Mouse (Mus musculus) stomach, embryonic 14.5 days (tissue): ENCODE measurements at regions not wholly inside any gene's neighbourhood (a gene's known extent, or its start where the extent isn't known, plus 50 kb on each side); places are given as distances from the start of the nearest gene placed in this dataset.
A peak's percentile ranks its signal among the peaks of the same experiment; 100 is the strongest.

Experiments
- ATAC-seq: fragments of 200-750 bp; cut with Nextera tagmentation; 2 replicates; pipeline ENCODE4 v1.8.0; 2017; ENCODE audit warnings: low read depth, moderate TSS enrichment; ENCODE audit not compliant: insufficient number of reproducible peaks, insufficient read depth, low FRiP score
- H3K27ac ChIP-seq: fragments of 300-500 bp; sonication (generic); 2 replicates; pipeline ENCODE4 v1.5.1; 2014; ENCODE audit warnings: mild to moderate bottlenecking, low read length, moderate library complexity, mixed read lengths
- H3K27me3 ChIP-seq: fragments of 300-500 bp; sonication (generic); 2 replicates; pipeline ENCODE4 v1.6.1; 2014; ENCODE audit warnings: low read length, control low read depth, mixed read lengths; ENCODE audit not compliant: control insufficient read depth, insufficient read depth
- H3K36me3 ChIP-seq: fragments of 300-500 bp; sonication (generic); 2 replicates; pipeline ENCODE4 v1.6.1; 2014; ENCODE audit warnings: mild to moderate bottlenecking, control low read depth, low read length, moderate library complexity, mixed read lengths; ENCODE audit not compliant: control insufficient read depth, insufficient read depth
- H3K4me1 ChIP-seq: fragments of 300-500 bp; sonication (generic); 2 replicates; pipeline ENCODE4 v1.6.1; 2014; ENCODE audit warnings: low read length, control low read depth, mixed read lengths; ENCODE audit not compliant: control insufficient read depth, insufficient read depth
- H3K4me2 ChIP-seq: fragments of 300-500 bp; sonication (generic); replicated peaks from 2 replicates; pipeline ENCODE4 v1.6.1; 2014; ENCODE audit warnings: low read depth, low read length, control low read depth
- H3K4me3 ChIP-seq: fragments of 300-500 bp; sonication (generic); 2 replicates; pipeline ENCODE4 v1.5.1; 2014; ENCODE audit warnings: low read depth, low read length, control low read depth
- H3K9ac ChIP-seq: fragments of 300-500 bp; sonication (generic); replicated peaks from 2 replicates; pipeline ENCODE4 v1.6.1; 2014; ENCODE audit warnings: low read depth, mild to moderate bottlenecking, control low read depth, low read length, moderate library complexity, mixed read lengths
- H3K9me3 ChIP-seq: fragments of 300-500 bp; sonication (generic); 2 replicates; pipeline ENCODE4 v1.6.1; 2016; ENCODE audit warnings: low read depth, low read length, control low read depth; ENCODE audit not compliant: control insufficient read depth
- WGBS: fragments of 180-500 bp; shearing (Covaris S2); extraction: QIAGEN DNeasy Blood & Tissue Kit; methylation state at CpG from one replicate; pipeline ENCODE4 v1.1.7; 2014; 5-methylcytosine and 5-hydroxymethylcytosine counted together

DNA sequence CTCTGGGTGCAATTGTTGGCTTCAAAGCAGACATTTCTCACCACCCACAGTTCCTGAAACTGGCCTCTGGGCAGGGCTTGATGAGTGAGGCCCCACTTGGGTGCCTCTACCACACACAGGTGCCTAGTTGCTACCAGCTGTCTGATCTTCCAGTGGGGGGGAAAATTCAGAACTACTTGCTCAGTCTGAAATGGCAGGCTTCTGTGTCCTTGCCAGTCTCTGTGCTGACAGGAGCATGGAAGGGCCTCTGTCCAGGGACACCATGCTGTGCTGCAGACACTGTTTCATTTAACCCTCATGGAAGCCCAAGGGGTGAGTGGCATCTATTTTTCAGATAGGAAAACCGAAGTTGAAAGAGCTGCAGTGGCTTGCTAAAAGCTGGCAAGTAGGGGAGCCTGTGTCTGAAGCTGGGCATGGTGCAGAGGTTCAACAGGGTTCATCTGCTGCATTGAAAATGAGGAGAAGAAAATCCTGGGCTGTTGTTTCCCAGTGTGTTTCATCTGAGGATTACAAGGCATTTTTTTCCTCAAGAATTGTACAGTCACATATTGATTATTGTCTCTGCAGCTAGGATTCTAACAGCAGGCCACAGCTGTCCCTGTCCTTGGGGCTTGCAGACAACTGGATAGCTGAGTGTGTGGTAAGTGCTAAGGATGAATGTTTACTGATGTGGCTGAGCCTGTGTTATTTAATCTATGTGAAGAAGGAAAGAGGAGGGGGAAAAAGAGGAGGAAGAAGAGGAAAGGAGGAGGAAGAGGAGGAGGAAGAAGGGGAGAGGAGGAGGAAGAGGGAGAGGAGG is 78.4 kb upstream of the Gadd45a start:
- H3K4me3 ChIP-seq: no peak overlapping the region
- peaks cover 3% of the 10 kb centered on the region; the same call in 1 of the 2 replicates for H3K4me1 ChIP-seq
- WGBS: 47% methylated on average over 1 of the region's 1 CpGs
- H3K27ac ChIP-seq: no peak overlapping the region
- H3K27me3 ChIP-seq: no peaks in the 10 kb centered on the region
- no peak for ATAC-seq
- no peak overlapping the region for H3K4me2 ChIP-seq
- H3K36me3 ChIP-seq: no peaks in the 10 kb centered on the region
- no peak overlapping the region for H3K9ac ChIP-seq
- no peaks in the 10 kb centered on the region for H3K9me3 ChIP-seq

DNA sequence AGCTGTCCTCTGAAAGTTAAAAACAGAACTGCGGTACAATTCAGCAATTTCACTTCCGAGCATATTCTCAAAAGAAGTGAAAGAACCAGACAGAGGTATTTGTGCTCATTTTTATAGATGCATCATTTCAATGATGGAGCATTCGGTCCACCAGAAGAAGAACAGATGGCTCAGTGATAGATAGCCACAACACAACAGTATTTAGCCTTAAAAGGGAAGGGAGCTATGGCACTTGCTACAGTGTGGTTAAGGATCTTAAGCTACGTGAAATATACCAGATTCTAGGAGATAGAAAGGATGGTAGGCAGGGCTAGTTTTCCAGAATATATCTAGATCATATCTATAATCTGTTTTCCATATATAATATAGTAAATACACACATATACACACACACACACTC is 77.5 kb upstream of the Gadd45a start:
- H3K27me3 ChIP-seq: no peaks in the 10 kb centered on the region
- no peak overlapping the region for H3K4me3 ChIP-seq
- H3K4me1 ChIP-seq: peaks cover 3% of the 10 kb centered on the region; the same call in 1 of the 2 replicates
- whole genome bisulfite sequencing: 81% methylated on average over 4 of the region's 4 CpGs
- H3K9ac ChIP-seq: no peak overlapping the region
- no peak overlapping the region for H3K27ac ChIP-seq
- H3K36me3 ChIP-seq: no peaks in the 10 kb centered on the region
- H3K4me2 ChIP-seq: no peak overlapping the region
- H3K9me3 ChIP-seq: no peaks in the 10 kb centered on the region
- ATAC-seq: no peak

DNA sequence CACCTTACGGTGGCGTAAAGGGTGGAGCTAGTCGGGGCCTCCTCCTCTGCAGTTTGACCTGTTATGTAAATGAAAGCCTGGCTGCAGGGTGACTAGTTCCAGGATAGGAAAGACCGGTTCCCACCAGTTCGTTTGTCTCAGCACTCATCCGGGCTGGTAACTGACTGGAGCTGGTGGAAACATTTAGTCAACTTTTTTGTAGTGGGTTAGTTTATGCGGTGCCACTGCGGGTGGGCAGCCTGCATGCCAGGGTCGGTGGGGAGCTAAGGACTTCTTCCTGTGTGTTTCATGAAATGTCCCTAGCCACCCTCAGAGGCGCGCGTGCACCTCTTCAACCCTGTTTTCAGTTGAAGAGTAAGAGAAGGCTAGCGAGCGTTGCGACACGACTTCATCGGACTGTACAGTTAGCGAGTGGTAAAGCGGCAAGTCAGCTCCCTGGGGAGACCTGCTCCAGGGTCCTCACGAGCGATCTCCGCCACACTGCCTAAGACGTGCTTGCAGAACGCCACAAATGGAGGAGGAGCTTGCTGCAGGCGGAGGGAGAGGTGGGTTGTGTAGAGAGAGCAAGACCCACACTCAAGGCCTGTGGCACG is 76.5 kb upstream of the Gadd45a start:
- 11% methylated on average over 26 of the region's 26 CpGs for WGBS
- H3K36me3 ChIP-seq: no peaks in the 10 kb centered on the region
- no peak overlapping the region for H3K27ac ChIP-seq
- H3K9me3 ChIP-seq: no peaks in the 10 kb centered on the region
- peak overlapping the region; percentile 43 for H3K4me2 ChIP-seq
- peak overlapping the region; percentile 18 for H3K4me3 ChIP-seq
- peak; percentile 79 for ATAC-seq
- H3K4me1 ChIP-seq: peaks cover 3% of the 10 kb centered on the region; the same call in 1 of the 2 replicates
- H3K27me3 ChIP-seq: no peaks in the 10 kb centered on the region
- H3K9ac ChIP-seq: 0 out of 2 replicates have a peak overlapping the region, but pooled peaks have one; percentile 10

DNA sequence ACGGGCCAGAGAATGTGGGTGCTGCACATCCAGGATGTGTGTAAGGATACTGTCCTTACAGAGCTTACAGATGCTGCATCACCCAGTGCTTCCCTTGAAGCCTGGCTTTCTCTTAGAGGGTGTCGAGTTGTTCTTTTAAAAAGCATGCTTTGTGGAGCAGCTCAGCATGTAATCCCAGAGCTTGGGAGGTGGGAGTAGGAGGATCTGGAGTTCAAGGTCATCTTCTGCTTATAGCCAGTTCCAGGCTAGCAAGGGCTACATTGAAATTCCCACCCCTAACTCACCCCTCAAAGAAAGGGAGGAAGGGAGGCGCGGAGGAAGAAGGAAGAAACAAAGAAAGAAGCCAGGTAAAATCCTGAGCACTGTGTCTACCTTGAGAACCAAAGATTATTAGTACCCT is 76.0 kb upstream of the Gadd45a start:
- Histone ChIP-seq H3K27me3 (no peaks in the 10 kb centered on the region), H3K9ac (no peak overlapping the region), H3K4me2 (peak overlapping the region; percentile 43), H3K4me1 (peaks cover 3% of the 10 kb centered on the region; the same call in 1 of the 2 replicates), H3K9me3 (no peaks in the 10 kb centered on the region), H3K27ac (no peak overlapping the region), H3K36me3 (no peaks in the 10 kb centered on the region), H3K4me3 (no peak overlapping the region)
- WGBS: 77% methylated on average over 4 of the region's 4 CpGs
- peak; percentile 10; the same call in 1 of the 2 replicates for ATAC-seq

DNA sequence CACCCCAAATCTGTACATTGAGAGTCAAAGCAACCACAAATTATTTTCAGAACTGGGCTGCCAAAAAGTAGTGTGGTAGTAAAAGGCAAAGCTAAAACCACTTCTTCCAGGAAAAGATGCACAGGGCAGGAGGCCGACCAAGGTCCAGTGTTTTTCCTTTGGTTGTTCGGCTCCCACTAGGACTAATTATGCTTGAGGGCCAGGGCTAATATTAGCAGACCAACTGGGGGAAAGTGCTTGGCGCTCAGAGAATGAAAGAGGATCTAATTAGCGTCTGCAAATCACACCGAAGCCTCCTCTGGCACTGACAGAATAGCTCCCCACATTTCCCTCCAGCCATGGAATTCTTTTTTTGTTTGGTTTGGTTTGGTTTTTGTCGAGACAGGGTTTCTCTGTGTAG is 75.1 kb upstream of the Gadd45a start:
- Histone ChIP-seq H3K27ac (no peak overlapping the region), H3K4me3 (no peak overlapping the region), H3K36me3 (no peaks in the 10 kb centered on the region), H3K4me1 (peaks cover 3% of the 10 kb centered on the region; the same call in 1 of the 2 replicates), H3K9me3 (no peaks in the 10 kb centered on the region), H3K9ac (no peak overlapping the region), H3K27me3 (no peaks in the 10 kb centered on the region), H3K4me2 (no peak overlapping the region)
- WGBS: 69% methylated on average over 6 of the region's 6 CpGs
- ATAC-seq: no peak

DNA sequence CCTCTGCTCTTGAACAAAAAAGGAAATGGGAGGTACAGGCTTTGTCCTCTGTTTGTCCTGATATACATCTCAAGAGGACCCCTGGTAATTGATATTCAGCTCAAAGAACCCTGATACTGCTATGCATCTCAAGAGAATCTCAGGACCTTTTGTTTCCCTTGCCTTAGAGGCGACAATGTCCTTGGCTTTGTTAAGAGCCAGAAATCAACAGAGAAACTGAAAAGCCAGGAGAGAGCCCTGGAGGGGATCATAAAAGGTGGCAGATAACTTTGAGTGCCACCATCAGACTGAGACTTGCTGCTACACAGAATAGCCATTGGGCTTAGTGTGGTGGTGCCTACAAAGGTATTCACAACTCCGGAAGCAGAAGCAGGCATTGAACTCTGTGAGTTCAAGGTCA is 74.3 kb upstream of the Gadd45a start:
- no peak overlapping the region for H3K9ac ChIP-seq
- peaks cover 3% of the 10 kb centered on the region; the same call in 1 of the 2 replicates for H3K4me1 ChIP-seq
- 72% methylated on average over 2 of the region's 2 CpGs for WGBS

DNA sequence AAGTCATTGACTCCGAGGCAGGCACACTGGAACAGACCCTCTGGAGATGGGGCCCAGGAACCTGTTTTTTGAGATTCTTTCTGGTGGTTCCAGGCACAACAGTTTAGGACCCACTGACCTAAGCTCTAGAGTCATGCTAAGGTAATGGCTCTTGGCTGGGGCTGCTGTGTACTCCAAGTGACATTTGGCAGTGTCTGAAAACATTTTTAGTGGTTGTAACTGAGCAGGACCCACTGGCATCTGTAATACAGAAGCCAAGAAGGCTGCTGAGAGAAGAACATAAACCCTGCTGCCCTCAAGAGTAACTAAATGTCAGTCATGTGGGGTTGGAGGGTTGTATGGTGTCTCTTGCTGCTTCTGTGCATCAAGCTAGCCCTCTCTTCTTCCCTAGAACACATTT is 73.1 kb upstream of the Gadd45a start:
- Histone ChIP-seq H3K9me3 (no peaks in the 10 kb centered on the region), H3K4me1 (peaks cover 3% of the 10 kb centered on the region; the same call in 1 of the 2 replicates), H3K27ac (no peak overlapping the region), H3K9ac (no peak overlapping the region), H3K4me2 (no peak overlapping the region), H3K36me3 (no peaks in the 10 kb centered on the region), H3K4me3 (no peak overlapping the region), H3K27me3 (no peaks in the 10 kb centered on the region)
- WGBS: 65% methylated on average over 1 of the region's 1 CpGs
- ATAC-seq: no peak

More for the DNA sequence above, 74.3 kb upstream of the Gadd45a start:
- Histone ChIP-seq H3K4me2 (no peak overlapping the region), H3K4me3 (no peak overlapping the region), H3K27ac (no peak overlapping the region), H3K9me3 (no peaks in the 10 kb centered on the region), H3K36me3 (no peaks in the 10 kb centered on the region), H3K27me3 (no peaks in the 10 kb centered on the region)
- ATAC-seq: no peak

DNA sequence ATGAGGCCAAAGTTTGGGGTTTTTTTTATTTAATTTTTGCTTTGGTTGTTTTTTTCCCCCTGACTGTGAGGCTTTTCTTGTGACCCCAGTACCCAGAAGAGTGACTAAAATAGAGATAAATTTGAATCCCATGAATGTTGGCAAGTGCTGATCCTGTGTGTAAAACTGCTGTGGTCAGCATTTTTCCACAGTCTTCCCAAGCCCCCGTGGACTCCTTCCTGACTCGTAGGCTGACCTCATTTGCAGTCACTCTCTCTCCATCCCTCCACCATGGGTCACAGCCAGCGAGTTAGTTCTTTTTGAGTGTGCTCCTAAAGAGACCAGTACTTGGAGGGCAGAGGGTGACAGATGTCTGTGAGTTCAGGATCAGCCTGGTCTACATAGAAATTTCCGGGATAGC is 72.5 kb upstream of the Gadd45a start:
- no peak overlapping the region for H3K9ac ChIP-seq
- ATAC-seq: no peak
- H3K4me2 ChIP-seq: no peak overlapping the region
- no peak overlapping the region for H3K4me3 ChIP-seq
- 59% methylated on average over 4 of the region's 4 CpGs for WGBS
- H3K27ac ChIP-seq: no peak overlapping the region
- H3K27me3 ChIP-seq: no peaks in the 10 kb centered on the region
- no peaks in the 10 kb centered on the region for H3K36me3 ChIP-seq
- peaks cover 3% of the 10 kb centered on the region; the same call in 1 of the 2 replicates for H3K4me1 ChIP-seq
- H3K9me3 ChIP-seq: no peaks in the 10 kb centered on the region
